14 mouse cellular contexts compared by ENCODE assay signal in genomic region chr2:180994360-180994759, GRCm38 (mm10). TPM values are rescaled to one million over a fixed set of nuclear protein-coding genes. Genes with fewer than 3 reads are reported as not detected.
"Had no signal": no experiment of that assay in that cellular context is flagged by ENCODE, and none has a peak within 500 bp of the region (broad histone marks: within the 10 kb centered on the region; RNA-seq: fewer than 3 reads in every experiment).

No protein-coding gene starts in this region.

- ATAC-seq: liver, postnatal 0 days; lung, postnatal 0 days had no signal

- DNase-seq: liver, postnatal 0 days; lung, adult 2 months; lung, postnatal 14 days; lung, postnatal 4 days; midbrain, embryonic 14.5 days; right cerebral cortex, postnatal 14 days; thymus, adult 2 months; thymus, postnatal 36 days had no signal

RNA-seq across cellular contexts. Expression of gene Nkain4, which starts 39.9 kb away (rescaled TPM):
- total RNA-seq: megakaryocyte, adult 5-6 weeks; megakaryocyte-erythroid progenitor cell, adult 5-6 weeks; monocyte, adult 5-6 weeks; neutrophil, adult 5-6 weeks had no signal

RNA-seq across cellular contexts. Expression of gene Chrna4, which starts 49.0 kb away (rescaled TPM):
- total RNA-seq: megakaryocyte, adult 5-6 weeks; megakaryocyte-erythroid progenitor cell, adult 5-6 weeks; monocyte, adult 5-6 weeks; neutrophil, adult 5-6 weeks had no signal
- polyA plus RNA-seq: lung, adult 2 months; spleen, adult 2 months had no signal
